Mouse (Mus musculus): ENCODE data around the gene Lcor.

The Lcor gene

GRCm38 (mm10) chr19:41573700-41574099 is 91.3 kb downstream of the Lcor start:
- DNase-seq = no peak

GRCm38 (mm10) chr19:41577576-41577975 is 95.1 kb downstream of the Lcor start:
- no peak for DNase-seq

- DNase-seq = peak; percentile 50
Observed at GRCm38 (mm10) chr19:41579311-41579920, 97.0 kb downstream of the Lcor start.

GRCm38 (mm10) chr19:41581706-41582420 is 99.4 kb downstream of the Lcor start, which contains the start of gene Gm340:
Gene Gm340, plus strand, starts transcription at chr19:41582370.
- DNase-seq = no peak

- no peak for DNase-seq
Observed at GRCm38 (mm10) chr19:41582918-41583514, 100.6 kb downstream of the Lcor start.

GRCm38 (mm10) chr19:41586752-41587151 is 104.3 kb downstream of the Lcor start:
- DNase-seq = no peak

GRCm38 (mm10) chr19:41587431-41588222 is 105.2 kb downstream of the Lcor start:
- no peak for DNase-seq

GRCm38 (mm10) chr19:41589026-41589425 is 106.6 kb downstream of the Lcor start:
- no peak for DNase-seq

- DNase-seq = no peak
Observed at GRCm38 (mm10) chr19:41589681-41590080, 107.2 kb downstream of the Lcor start.

GRCm38 (mm10) chr19:41591808-41592207 is 109.4 kb downstream of the Lcor start:
- DNase-seq = no peak

- DNase-seq = peak; percentile 28
Observed at GRCm38 (mm10) chr19:41597170-41597894, 114.9 kb downstream of the Lcor start.

- no peak for DNase-seq
Observed at GRCm38 (mm10) chr19:41600647-41601046, 118.2 kb downstream of the Lcor start.

- DNase-seq = no peak
Observed at GRCm38 (mm10) chr19:41606208-41606987, 124.0 kb downstream of the Lcor start.

- DNase-seq = no peak
Observed at GRCm38 (mm10) chr19:41611683-41612082, 129.2 kb downstream of the Lcor start.
